Mouse (Mus musculus): ENCODE data around the gene Gdap2.

Gene Gdap2

DNA sequence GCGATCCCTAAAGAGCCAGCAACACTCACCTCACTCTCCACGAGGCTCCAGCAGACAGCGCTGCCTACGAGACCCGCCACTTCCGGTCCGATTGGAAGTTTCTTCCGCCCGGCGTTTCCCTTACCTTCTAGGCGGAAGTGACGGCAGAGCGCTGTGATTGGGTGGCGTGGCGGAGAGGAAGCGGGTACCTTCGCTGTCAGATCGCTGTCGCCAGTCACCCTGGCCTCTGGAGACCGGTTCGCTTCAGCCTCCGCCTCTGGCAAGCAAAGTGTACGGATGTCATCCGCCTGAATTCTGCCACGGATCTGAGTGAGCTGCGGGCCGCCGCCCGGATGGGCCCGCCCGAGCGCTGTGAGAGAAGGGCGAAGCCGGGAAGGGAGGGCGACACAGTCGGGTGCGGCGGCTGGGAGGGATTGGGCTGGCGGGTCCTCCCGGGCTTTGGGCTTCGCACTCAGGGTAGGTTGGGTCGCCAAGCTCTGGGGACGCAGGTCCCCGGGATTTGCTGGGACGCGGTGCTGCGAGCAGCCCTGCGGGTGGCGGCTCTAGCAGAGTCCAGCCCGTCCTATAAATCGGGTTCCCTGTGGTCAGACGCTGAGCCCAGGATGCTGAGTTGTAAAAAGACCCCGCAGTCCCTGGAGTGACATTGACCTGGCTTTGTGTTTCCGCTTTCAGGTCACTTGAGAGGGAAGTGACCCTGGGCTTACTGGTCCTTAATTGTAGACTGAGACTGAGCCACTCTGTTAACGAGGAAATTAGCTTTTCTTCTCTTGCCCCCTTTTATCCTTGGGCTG is at the start of gene Gdap2, which contains the start of gene Wdr3:
Gene Gdap2 (plus strand): TSS at position 67 of the 791 bp plus-strand sequence.
Gene Wdr3 (minus strand): TSS at position 93 of the 791 bp plus-strand sequence.
- DNase-seq (ENCODE audit: low spot score in 2 of 2), result peak; percentile 89 to 93

GRCm38 (mm10) chr3:100118681-100119080 is 43.5 kb upstream of the Gdap2 start:
- no peak for DNase-seq (ENCODE audit: low spot score in 2 of 2)

GRCm38 (mm10) chr3:100121961-100122360 is 40.2 kb upstream of the Gdap2 start:
- no peak for DNase-seq (ENCODE audit: low spot score in 2 of 2)

- no peak for DNase-seq (ENCODE audit: low spot score in 2 of 2)
These were observed 39.7 kb upstream of the Gdap2 start for GRCm38 (mm10) chr3:100122445-100122844.

GRCm38 (mm10) chr3:100160682-100161445 is 1.3 kb upstream of the Gdap2 start:
- DNase-seq (ENCODE audit: low spot score in 2 of 2), result no peak

DNA sequence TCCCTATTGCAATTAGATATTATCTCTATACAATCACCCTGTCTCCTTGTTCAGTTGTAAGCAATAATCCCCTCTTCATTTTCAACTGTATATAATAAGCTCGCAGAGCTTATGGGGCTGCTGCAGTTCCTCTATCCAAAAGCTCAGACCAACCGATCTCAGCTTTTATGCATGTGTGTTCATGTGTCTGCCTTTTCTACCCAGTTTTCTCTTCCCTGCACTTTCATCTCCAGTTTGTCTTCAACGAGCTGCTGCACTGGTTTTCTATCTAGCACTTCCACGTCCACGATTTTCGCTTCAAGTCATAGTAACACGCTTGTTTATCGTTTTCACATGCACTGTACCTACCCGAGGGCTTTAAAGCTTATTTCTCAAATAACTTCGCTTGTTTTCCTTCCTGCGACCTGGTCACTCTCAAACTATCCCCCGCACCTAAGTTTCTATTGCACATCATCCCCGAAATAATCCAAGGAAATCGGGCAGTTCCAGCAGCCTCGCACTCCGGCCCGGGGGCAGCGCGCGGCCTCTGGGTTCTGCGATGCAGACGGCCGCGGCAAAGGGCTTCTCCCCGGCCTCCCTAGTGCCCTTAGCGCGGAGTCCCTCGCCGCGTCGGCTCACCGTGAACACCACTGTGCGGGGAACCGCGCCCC is 391 bp upstream of the Gdap2 start:
- no peak for DNase-seq (ENCODE audit: low spot score in 2 of 2)

- no peak for DNase-seq (ENCODE audit: low spot score in 2 of 2)
These were observed 1.4 kb downstream of the Gdap2 start for GRCm38 (mm10) chr3:100163556-100163955.

GRCm38 (mm10) chr3:100164991-100165390 is 2.8 kb downstream of the Gdap2 start:
- no peak for DNase-seq (ENCODE audit: low spot score in 2 of 2)

- no peak for DNase-seq (ENCODE audit: low spot score in 2 of 2)
These were observed 13.8 kb downstream of the Gdap2 start for GRCm38 (mm10) chr3:100176031-100176430.

DNA sequence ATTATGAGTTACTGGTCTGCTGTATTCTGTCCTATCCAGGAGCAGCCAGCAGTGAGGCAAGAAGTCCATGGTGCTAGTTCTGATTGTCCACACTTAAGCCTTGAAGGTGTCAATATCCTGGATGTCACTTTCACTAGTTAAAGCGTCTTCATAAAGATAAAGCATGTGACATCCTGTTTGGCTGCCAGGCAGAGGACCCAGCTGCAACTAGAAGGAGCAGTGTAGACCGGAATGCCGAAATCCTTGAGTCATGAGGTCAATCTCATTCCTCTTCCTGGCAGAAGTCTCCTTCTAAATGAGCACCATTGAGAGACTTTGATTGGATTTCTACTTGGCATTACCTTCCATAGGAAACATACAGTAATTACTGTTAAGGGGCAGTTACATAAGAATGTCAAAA is 18.3 kb downstream of the Gdap2 start:
- DNase-seq (ENCODE audit: low spot score in 2 of 2), result no peak

DNA sequence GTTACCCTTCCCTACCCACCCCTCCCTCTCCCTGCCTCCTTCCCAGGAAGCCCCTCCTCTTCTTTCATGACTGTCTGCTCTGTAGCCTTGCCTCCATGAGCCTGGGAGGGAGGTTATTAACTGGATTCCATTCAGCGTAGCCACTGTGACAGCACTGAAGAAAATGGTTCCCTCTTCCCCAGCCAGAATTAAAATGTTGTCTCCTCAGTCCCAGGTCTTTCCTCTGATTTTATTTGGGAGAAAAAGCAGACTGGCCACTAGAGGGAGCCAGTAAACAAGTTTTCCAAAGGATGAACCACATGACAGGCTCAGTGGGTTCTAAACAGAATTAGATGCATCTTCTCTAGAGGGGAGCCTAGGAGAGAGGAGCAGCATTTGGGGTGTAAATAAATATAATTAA is 27.3 kb downstream of the Gdap2 start:
- no peak for DNase-seq (ENCODE audit: low spot score in 2 of 2)

DNA sequence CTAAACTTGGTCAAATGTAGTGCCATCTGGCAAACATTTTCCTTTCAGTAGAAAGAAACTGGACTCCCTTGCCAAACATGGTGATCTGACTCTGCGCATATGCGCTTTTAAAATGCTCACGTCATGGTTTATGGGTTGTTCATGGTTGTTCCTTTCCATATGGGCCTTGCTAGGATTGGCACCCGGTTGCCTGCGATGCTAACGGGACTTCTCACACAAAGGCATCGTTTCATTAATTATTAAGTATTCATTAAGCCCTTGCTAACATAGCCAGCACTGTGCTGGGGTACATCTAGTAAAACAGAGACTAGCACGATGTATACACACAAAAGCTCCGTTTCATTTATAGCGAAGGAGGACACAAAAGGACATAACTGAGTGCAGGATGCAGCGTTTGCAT is 27.7 kb downstream of the Gdap2 start:
- DNase-seq (ENCODE audit: low spot score in 2 of 2), result no peak

- DNase-seq (ENCODE audit: low spot score in 2 of 2), result no peak
These were observed 32.0 kb downstream of the Gdap2 start for GRCm38 (mm10) chr3:100194210-100194609.

DNA sequence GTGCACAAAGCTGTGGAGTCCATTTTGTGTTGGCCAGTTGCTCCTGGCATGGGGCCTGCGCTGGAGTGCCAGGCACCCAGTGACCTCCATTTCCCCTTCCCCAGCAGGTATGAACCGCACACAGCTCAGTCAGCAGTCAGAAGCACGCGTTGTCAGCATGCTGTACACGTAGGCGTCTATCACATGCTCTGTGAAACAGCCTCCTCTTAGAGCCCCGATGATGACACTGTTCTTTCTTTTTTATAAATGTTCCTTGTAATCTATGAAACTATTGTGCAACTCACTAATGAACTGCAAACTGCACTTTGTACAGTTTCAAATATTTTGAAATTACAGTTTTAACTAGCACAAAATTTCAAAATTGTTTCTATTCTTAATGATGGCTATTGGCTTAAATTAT is 39.4 kb downstream of the Gdap2 start:
- no peak for DNase-seq (ENCODE audit: low spot score in 2 of 2)

DNA sequence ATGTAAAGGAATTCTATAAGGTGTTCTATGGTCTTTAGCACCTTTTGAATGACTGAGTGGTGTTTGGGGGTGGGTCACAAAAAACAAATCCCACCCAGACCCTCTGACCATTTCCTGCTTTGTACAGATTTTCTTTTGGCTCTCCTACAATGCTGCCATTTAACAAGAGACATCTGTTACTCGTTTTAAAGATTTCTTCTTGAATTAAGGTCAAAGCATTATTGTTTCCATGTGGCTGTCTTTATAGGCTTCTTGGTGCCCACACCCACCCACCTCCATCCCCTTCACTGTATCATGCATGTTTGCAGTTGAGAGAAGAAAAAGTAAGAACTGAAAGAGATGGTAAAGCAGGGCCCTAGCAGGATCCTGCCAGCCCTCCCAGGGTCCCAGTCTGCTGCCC is 44.8 kb downstream of the Gdap2 start:
- no peak for DNase-seq (ENCODE audit: low spot score in 2 of 2)

- no peak for DNase-seq (ENCODE audit: low spot score in 2 of 2)
These were observed 53.3 kb downstream of the Gdap2 start for GRCm38 (mm10) chr3:100215469-100215868.

DNA sequence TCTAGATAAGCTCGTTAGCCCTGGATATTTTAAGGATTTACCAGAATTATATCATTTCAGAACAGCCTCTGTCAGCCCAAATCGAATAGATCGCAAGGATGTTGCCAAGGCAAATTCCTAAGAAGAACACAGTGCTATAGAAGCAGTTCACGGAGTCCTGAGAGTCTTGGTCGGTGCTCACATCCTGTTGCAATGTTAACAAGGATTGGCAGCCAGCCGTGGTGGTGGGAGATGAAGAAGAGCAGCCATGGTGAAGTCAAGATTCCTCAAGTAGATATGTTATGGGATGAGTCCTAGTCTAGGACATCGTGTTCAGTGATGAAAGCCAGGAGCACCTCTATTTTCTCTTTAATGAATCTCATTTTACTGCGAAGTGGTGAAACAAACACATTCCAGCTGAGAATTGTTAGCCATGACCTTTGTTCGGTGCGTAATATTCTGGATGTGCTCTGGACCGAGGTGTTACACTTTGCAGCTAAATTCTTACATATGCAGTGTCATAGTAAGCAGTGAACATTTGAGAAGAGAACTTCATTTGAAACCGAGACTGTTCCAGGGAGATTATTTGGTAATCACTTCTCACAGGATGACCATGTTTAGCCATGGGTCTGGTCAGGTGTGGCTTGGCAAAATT is 63.3 kb downstream of the Gdap2 start:
- DNase-seq (ENCODE audit: low spot score in 2 of 2), result no peak

GRCm38 (mm10) chr3:100227509-100227908 is 65.3 kb downstream of the Gdap2 start:
- DNase-seq (ENCODE audit: low spot score in 2 of 2), result no peak

- no peak for DNase-seq (ENCODE audit: low spot score in 2 of 2)
These were observed 66.8 kb downstream of the Gdap2 start for GRCm38 (mm10) chr3:100228981-100229380.

DNA sequence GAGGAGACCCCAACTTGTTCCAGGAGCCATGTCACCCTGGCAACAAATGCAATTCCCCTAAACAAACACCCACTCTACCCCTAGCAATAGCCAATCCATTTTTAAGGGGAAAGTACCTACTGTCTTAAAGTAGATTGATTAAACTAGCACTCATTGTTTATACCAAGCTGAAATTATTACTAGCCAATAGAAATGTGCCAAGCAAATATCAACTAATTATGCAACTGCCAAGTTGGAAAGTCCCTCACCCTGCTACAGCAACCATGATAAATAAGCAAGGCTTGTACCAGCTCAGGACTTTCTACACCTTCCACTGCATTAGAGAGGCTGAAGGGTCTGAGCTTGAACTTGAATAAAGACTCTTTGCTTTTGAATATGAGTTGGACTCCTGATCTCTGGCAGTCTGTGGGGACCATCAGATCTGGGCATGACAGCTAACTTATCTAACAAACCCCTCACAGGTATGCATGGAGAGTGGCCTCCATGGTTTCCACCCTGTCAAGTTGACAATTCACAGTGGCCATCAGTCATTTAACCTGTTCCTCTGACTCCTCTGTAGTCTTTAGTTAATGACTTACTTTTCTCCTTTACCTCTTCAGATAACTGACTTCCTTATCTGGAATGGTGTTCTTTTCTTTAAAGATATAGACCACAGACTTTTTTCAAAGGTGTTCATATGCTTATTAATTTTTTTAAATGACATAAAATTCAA is 74.7 kb downstream of the Gdap2 start:
- DNase-seq (ENCODE audit: low spot score in 2 of 2), result no peak

DNA sequence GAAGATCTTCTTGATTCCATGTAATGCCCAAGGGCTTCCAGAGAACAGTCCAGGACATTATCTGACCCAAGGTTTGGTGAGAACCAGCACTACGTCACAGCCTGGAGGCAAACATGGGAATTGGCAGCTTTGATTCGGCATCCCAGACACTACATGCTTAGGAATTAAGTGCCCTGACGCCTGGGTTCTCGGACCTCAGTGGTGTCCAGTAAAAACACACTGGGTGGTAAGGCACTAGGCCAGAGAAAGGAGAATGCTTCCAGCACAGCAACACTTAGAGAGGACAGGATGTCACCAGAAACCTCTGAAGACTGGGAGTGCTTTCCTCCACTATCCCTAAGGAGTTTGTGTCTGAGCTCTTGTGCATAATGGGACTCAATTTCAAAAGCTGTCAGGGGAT is 80.0 kb downstream of the Gdap2 start:
- DNase-seq (ENCODE audit: low spot score in 2 of 2), result no peak

Measured in natural killer cell, adult 2 months (primary cell).